Mouse (Mus musculus) adrenal gland, adult 18-20 months (tissue): Measurements from ENCODE around the gene Ppdpf. TPM values are rescaled to one million over a fixed set of nuclear protein-coding genes. Genes with fewer than 3 reads are reported as not detected.
"Not testable (repeated sequence)": the region's sequence is repeated elsewhere in the genome, so short reads cannot be mapped to it uniquely, and the experiment has no call there.

Source experiments
- DNase-seq, 2 experiments: peaks; one replicate each; pipeline ENCODE4 v3.0.0; 2021 to 2022; ENCODE audit warnings: low spot score in 2 of 2
- total RNA-seq, 2 experiments: library from RNA; stranded (reverse); gene quantifications; 1 replicate in 1 of 2; 2 replicates in 1 of 2; pipeline ENCODE4 v1.2.3; 2021

Ppdpf gene
- total RNA-seq, 2 experiments from 2014 or later: 69.8 to 94.9 TPM

- DNase-seq: no peak
These were observed 29.2 kb upstream of the Ppdpf start for GRCm38 (mm10) chr2:181157716-181158302.

GRCm38 (mm10) chr2:181158471-181158870 lies 28.6 kb upstream of the Ppdpf start:
- no peak for DNase-seq

DNA sequence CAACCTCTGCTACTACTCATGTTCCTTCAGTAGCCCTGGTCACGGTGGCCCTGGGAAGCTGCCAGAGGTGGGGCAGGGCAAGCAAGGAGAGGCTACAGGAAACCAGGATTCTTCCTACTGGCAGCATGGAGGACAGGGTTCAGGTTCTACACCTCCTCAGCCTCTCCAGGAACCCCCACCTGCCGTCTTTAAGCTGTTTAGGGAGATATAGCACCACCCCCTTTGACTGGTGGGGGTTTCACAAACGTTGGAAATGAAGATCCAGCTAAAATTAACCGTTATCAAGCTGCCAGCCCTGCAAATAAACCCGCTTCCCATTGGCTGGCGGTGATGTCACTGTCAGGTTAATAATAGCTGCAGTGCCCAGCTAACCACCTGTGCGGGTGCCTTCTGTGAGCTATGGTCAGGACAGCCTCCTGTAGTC lies 27.9 kb upstream of the Ppdpf start:
- no peak for DNase-seq

DNA sequence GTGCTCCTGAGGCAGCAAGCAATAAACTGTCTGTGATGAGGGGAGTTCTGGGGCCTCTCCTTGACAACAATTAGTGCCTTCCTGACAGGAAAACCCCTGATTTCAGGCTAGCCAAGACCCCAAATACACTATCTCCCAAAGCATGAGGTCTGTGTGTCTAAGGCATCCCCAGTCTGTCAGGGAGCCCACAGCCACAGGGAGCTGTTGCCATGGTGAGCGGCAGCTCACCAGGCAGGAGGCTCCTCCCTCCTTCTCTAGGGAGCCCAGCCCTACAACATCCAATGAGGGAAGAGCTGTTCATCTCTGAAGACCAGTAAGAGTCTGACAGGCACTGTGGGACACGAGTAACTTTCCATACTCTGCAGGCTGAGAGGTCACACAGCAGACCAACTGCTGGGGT lies 27.3 kb upstream of the Ppdpf start:
- no peak for DNase-seq

DNA sequence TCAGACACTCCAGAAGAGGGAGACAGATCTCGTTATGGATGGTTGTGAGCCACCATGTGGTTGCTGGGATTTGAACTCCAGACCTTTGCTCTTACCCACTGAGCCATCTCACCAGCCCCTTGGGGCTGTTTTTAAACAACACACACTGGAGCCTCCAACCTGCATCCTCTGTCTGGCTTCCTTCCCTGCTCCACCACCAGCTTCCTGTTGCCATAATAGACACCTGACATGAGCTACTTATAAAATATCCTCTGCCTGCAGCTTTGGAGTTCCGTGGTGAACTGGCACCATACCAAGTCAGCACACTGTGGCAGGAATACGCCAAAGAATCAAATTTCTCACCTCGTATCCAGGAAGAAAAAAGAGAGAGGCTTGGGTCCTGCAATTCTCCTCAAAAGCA lies 26.2 kb upstream of the Ppdpf start:
- DNase-seq: no peak

DNA sequence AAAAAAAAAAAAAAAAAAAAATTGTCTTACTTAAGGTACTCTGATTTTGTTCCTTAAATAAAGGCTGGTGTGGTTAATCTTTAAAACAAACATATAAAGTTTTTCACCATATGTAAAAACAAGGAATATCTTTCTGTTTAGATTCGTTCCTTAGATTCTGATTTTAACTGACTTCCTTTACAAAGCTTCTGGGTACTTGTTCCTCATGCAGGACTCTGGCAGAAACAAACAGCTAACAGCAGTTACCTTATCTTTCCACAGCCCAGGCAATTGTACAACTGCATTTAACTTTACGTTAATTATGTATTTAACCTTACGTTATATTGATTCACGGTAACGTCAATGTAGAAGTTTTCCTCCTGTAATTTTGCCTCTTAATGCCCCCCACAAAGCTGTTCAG lies 20.6 kb upstream of the Ppdpf start:
- no peak for DNase-seq

DNA sequence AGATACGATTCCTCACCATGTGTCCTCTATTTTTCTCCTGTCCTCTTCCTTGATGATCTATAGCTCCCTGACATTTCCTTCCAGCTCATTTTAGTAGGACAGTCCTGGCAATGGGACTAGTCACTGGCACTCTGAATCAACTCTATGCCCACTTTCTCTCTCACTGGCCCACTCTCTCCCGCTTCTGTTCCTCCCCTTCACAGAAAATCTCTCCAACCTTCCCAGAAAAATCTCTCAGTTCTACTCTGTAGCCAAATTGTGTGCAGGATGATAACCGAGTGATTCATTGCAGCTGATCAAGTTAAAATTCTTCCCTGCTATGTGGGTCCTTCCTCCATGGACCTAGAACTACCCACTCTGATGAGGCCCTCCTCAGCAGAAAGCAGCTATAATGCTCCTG lies 12.4 kb upstream of the Ppdpf start:
- DNase-seq: no peak

DNA sequence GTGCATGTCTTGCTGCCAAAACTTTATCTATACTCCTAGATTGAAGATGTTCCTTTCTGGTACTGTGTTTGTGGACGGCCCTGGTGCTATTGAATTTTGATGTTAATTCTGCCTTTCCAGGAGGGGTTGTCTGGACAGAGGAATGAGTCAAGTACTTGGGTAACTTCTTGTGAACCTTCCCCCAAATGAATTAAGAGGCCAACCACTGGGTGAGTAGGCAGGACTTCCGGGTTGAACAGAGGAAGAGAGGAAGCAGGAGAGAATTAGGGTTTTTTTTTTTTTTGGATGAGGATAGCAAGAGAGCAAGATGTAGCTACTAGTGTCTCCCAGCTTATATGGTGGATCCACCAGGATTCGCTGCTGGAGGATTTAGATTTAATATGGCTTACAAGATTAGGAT lies 9.0 kb upstream of the Ppdpf start:
- DNase-seq: no peak

GRCm38 (mm10) chr2:181178471-181178870 lies 8.6 kb upstream of the Ppdpf start:
- no peak for DNase-seq

GRCm38 (mm10) chr2:181180898-181181297 lies 6.1 kb upstream of the Ppdpf start:
- no peak for DNase-seq

- peak; percentile 74 to 78 for DNase-seq
These were observed 412 bp upstream of the Ppdpf start for GRCm38 (mm10) chr2:181186635-181187034.

DNA sequence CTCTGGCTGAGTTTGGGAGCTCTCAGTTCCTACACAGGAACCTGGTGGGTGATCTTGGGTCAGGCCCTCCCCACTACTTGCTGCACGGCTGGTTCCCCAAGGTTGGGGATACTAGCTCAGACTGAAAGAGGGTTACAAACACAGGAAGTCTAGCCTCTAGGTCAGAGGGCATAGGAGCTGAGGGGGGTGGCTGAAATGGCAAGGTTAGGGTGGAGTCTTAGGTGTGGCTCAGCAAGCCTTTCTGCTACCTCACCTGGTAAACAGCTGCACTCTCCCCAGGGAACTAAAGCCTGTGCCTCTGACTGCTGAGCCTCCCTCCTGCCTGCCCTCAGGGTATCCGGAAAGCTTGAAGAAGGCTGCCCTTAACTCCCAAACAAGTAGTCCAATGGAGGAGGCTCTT lies 1.6 kb downstream of the Ppdpf start:
- DNase-seq: no peak

GRCm38 (mm10) chr2:181189321-181189720 lies 2.3 kb downstream of the Ppdpf start:
- no peak for DNase-seq

GRCm38 (mm10) chr2:181191385-181191784 lies 4.3 kb downstream of the Ppdpf start:
- not testable (repeated sequence) for DNase-seq

- DNase-seq: no peak
These were observed 4.9 kb downstream of the Ppdpf start for GRCm38 (mm10) chr2:181191936-181192335.

DNA sequence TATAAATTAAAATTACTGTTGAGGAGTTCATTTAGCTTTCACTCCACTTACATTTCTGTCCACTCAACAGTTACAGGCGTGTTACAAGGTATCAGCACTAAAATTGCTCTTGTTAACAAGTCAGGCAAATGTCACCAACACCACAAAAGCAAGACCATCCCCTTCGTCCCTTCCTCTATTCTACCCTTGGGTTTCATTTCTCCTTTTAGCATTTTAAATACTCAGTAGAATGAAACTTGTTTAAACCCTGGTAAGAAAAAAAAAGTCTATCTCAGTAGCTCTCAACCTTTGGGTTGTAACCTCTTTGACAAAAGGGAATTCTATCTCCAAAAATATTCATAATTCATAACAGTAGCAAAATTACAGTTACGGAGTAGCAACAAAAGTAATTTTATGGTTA lies 6.0 kb downstream of the Ppdpf start:
- no peak for DNase-seq

GRCm38 (mm10) chr2:181196628-181197300 lies 9.7 kb downstream of the Ppdpf start:
- DNase-seq: no peak

- no peak for DNase-seq
These were observed 14.6 kb downstream of the Ppdpf start for GRCm38 (mm10) chr2:181201606-181202005.

DNA sequence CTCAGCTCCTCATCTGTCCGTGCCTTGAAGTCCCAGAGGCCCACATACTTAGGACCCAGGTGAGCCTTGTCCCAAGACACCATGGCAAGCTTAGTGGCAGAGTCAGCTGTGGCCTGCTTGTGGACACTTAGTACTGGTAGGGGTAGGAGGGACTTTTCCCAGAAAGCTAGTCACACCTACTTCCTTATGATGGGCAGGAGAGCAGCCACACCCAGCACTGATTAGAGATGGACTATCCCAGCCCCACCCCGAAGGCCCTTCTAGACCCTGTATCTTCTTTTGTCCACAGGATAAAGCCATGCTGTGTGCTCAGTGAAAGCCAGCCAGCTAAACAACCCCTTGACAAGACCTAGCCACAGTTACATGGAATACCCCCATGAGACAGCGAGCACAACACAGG lies 15.4 kb downstream of the Ppdpf start, which contains the start of gene Ptk6:
Ptk6 (minus strand) TSS at position 368 of the 400 bp plus-strand sequence.
- DNase-seq: no peak

DNA sequence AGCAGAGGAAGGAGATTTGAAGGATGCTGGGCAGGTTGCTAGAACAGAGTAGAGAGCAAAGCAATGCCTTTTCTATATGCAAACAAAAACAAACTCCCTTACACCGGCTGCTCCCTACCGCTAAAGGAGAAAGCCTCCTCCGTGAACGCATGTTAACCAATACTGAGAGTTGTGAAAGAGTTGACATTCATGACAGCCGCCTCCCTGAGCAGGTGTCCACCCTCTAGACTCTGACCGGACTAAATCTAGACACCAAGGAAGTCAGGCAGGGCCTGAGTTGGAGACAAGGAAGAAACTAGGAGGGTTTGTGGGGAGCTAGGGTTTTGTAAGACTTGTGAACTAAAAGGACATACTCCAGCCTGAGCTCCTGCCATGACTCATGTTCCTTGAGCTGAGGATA lies 15.8 kb downstream of the Ppdpf start:
- no peak for DNase-seq

DNA sequence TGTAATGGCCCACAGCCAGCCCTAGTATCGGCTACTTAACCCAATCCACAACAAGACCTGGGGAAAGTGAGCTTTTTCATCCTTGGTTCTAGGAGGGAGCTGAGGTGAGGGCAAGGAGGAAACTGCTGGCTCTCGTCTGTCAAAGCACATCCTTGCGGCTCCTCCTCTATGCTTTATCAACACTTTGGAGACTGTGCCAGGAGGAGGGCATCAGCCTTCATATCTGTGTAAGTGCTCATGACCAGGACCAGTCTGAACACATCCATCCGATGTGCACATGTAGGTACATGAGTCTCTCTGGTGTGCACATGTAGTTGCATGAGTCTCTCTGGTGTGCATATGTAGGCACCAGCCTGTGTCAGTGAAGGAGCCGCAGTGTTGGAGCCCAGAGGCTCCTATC lies 18.6 kb downstream of the Ppdpf start:
- no peak for DNase-seq

DNA sequence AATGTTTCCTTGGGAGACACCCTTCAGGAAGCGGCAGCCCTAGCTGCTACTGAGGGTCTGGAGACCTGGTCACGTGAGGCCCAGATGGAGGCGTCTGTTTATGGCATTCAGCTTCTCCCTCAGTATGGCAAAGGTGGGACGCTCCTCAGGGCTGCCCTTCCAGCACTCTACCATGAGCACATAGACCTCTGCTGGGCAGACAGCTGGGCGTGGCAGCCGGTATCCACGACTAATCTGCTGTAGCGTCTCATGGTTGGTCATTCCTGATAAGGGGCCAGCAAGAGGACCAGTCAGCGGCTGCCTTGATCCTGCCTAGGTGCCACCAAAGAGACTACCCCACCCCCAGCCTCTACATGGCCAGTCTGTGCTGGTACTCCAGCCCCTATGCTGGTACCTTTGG lies 19.1 kb downstream of the Ppdpf start:
- DNase-seq: no peak

GRCm38 (mm10) chr2:181212389-181213020 lies 25.5 kb downstream of the Ppdpf start:
- no peak for DNase-seq
